Mouse (Mus musculus): ENCODE results near the gene Mia2. TPM values are rescaled to one million over a fixed set of nuclear protein-coding genes. Genes with fewer than 3 reads are reported as not detected.

Mia2 gene
- total RNA-seq, 4 experiments from 2014 or later = 41.9 to 48.6 (median 44.1) TPM

DNA sequence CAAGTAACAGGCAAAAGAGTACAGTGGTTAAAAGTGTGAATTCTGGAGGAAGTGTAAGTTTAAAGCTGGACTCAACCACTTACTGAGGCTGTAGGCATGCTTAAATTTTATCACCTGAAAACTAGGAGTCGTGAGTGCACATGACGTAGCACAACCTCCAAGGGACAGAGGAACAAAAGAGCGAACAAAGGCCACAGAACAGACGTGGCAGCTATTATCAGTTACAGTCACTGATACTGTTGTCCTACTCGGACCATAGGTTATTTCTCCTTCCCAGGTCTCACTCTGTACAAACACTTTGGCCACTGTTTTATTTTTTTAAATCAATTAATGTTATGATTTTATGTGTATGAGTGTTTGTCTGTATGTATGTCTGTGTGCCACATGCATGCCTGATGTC, 9.2 kb downstream of the Mia2 start:
- no peak for DNase-seq (ENCODE audit: low spot score in 2 of 2)

DNA sequence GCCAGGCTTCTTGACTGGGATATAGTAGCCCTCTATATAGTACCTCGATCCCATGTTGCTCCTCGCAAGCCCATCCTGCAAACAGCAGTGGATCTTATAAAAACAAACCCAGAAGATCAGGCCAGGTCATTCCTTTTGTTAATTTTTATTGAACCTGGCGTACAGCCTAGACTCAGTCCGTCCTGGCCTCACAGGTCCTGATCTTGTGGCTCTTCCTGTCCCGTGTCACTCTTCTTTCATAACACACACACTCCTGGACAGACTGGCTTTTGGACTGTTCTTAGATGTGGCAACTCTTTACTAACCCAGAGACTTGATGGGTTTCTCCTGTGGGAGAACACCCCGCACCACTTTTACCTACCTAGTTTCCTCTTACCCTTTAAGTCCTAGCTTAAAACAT, 10.3 kb downstream of the Mia2 start:
- DNase-seq (ENCODE audit: low spot score in 2 of 2) = no peak

DNA sequence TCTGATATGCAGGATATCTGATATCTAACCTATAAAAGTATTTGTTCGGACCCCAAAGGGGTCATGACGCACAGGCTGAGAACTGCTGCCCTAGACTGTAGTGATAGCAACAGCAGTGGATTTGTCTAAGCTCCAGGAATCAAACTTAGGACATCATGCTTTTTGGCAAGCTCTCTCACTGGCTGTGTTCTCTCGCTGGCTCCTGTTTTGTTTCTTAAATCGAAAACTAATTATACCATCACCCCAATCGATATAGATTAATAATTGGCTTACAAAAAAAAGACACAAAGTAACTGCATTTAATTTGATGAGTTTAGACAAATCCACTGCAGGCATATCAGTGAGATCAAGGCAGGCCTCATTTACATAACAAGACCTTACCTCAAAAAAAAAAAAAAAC, 10.9 kb downstream of the Mia2 start:
- DNase-seq (ENCODE audit: low spot score in 2 of 2) = no peak

DNA sequence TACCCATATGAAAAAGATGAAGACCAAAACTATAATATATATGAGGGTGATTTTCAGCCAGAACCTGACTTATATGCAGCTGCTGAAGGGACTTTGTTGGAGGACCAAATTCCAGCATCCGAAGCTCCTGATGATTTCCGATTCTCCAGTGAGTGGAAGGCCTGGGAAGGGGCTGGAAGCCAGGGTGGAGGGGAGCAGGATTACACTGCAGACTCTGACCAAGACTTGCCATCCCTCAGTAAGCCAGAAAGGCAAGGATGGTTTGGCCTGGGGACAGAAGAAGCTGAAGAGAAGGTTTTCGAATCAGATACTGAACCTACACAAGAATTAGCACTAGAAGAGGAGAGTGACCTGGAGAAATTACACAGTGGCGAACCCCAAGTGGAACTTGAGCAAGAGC, 12.3 kb downstream of the Mia2 start:
- no peak for DNase-seq (ENCODE audit: low spot score in 2 of 2)

- no peak for DNase-seq (ENCODE audit: low spot score in 2 of 2)
Measured at GRCm38 (mm10) chr12:59117184-59117583, 21.6 kb downstream of the Mia2 start.

DNA sequence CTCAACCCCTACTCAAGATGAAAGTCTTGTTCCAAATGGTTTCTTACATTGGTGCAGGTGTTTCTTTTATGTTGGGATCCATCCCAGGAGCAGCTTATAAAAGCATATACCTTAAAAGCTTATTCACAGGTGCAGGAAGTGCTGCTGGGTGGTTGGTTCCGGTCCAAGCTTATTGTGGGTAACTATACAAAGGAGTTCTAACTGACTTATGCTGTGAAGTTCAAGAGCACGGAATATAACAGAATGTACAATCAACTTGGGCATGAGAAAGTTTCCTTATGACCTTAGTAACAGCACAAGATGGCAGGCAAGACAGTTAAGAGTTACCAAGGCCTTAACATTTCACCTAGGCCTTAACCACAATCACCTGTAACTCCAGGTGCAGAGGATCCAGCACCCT, 29.8 kb downstream of the Mia2 start:
- DNase-seq (ENCODE audit: low spot score in 2 of 2) = no peak

- DNase-seq (ENCODE audit: low spot score in 2 of 2) = no peak
Measured at GRCm38 (mm10) chr12:59128501-59128900, 32.9 kb downstream of the Mia2 start.

DNA sequence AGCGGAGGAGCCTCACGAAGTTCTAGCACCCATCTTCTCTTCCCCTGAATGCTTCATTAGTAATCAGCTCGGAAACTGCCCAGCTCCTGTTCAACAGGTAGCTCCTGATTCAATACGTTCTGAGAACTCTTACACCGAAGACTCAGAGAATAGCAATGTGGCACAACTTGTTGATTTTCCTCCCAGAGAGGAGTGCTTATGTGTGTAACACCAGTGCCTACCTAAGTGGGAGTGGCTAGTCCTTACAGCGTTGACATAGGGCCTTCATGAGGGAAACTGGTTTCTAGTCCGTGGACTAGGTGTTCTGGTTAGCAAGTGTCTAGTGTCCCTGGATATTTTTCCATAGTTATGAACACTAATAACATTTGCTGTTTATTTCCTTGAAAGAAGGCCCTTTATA, 33.4 kb downstream of the Mia2 start:
- no peak for DNase-seq (ENCODE audit: low spot score in 2 of 2)

GRCm38 (mm10) chr12:59129592-59129991, 34.0 kb downstream of the Mia2 start:
- DNase-seq (ENCODE audit: low spot score in 2 of 2) = no peak

DNA sequence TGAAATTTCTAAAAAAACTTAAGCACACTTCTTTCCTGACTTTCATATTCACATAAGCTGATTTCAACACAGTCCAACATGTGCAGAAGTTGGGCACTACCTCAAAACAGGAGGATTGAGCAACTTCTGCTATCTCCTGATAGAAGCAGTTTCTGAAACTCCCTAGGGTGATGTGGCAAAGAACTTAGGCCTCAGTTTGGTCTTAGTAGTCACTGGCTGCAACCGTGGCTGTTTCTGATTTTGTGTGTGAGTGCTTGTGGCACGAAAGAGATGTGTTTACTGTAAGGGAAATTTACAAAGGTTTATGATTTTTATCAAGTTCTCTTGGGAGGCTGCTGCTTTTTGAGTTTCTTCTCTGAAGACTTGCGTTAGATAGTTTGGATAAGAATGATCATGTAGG, 34.6 kb downstream of the Mia2 start:
- no peak for DNase-seq (ENCODE audit: low spot score in 2 of 2)

GRCm38 (mm10) chr12:59130651-59131577, 35.3 kb downstream of the Mia2 start:
- peak; percentile 86 to 88 for DNase-seq (ENCODE audit: low spot score in 2 of 2)

GRCm38 (mm10) chr12:59131578-59131946, 36.0 kb downstream of the Mia2 start:
- no peak for DNase-seq (ENCODE audit: low spot score in 2 of 2)

GRCm38 (mm10) chr12:59132462-59132861, 36.9 kb downstream of the Mia2 start:
- DNase-seq (ENCODE audit: low spot score in 2 of 2) = no peak

DNA sequence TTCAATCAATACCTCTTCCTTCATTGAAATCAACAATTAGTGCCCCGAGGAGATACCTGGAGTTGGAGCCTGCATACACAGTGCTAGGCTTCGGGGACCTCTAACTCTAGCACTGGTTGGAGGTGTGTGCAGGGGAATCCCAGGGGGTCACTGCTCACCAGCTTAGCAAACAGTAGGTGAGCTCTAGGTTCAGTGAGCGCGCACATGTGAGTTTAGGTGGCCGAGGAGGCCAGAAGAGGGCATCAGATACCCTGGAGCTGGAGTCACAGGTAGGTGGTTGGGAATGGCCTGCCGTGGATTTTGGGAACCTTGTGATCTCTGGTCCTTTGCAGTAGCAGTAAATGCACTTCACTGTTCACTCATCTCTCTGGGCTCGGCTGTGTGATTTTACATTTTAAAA, 37.3 kb downstream of the Mia2 start:
- no peak for DNase-seq (ENCODE audit: low spot score in 2 of 2)

DNA sequence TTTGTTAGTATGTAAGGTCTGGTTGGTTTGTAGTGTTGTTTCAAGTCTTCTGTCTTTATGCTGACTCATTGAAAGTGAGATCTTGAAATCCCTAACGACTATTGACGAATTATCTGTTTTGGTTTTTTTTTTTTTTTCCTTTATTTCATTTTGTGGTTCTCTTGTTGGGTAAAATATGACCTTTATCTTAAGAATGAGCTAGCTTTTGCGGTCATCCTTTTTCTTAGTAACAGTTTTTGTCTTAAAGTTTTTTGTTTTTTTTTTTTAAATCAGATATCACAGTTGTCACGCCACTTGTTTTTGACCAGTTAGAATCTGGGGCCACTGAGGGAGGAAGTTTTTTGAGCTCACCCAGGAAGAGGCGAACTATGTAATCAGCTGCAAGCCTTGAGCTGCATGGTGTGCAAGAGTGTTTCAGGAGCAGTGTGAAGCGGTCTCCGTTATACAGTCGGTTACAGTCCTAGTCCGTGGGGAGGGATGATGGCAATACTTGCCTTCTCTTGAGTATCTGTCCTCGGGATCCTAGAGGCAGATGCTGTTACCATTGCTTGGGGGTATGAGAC, 37.9 kb downstream of the Mia2 start:
- DNase-seq (ENCODE audit: low spot score in 2 of 2) = no peak

DNA sequence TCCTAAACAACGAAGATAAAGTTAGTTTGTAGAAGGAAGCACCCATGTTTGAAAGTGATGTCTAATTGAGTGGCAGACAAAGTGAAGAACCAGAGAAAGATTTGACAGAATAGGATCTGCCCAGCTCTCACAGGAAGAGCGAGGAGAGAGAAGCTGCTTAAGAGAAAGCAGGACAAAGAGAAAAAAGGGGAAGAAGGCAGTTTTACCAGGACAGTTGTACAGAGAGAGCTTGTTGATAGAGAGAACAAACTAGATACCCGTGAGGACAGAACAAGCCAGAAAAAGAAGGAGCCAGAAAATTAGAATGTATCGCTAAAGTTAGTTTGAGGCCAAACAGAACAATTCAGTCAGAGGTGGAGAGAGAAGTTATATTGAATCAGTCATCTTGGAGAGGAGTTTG, 39.5 kb downstream of the Mia2 start:
- no peak for DNase-seq (ENCODE audit: low spot score in 2 of 2)

DNA sequence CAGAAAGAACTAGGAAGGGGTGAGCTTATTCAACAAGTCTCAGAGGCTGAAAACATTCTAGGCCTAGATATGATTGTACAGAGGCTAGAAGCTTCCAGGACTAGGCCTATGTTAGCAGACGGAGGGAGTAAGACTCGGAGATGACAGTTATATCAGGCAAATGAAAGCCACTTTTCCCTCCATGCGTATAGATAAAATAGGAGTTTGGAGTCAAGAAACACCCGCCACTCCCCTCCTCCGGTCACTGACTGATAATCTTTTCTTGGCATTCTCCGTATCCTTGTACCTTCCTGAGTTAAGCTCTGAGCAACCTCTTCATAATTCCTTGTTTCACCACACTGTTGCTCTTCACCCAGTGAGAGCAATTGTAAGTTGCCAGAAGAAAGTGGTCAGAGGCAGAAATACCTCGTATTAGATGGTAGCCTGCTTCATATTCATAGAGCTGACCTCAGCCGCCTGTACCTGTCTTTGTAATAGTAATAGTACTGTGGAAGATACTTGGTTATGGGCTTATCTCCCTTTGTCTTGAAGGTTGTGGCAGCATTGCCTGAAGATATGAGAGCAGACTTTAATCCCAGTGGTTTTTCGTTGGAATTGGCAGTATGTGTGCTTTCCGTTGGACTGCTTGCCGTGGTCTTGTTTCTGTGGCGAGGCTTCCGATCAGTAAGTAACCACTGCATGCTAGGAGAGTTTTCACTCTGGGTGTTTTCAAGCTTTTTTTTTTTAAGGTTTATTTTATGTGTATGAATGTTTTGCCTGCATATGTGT, 40.1 kb downstream of the Mia2 start:
- DNase-seq (ENCODE audit: low spot score in 2 of 2) = no peak

- DNase-seq (ENCODE audit: low spot score in 2 of 2) = no peak
Measured at GRCm38 (mm10) chr12:59137031-59137430, 41.4 kb downstream of the Mia2 start.

GRCm38 (mm10) chr12:59139372-59139771, 43.8 kb downstream of the Mia2 start:
- DNase-seq (ENCODE audit: low spot score in 2 of 2) = no peak

DNA sequence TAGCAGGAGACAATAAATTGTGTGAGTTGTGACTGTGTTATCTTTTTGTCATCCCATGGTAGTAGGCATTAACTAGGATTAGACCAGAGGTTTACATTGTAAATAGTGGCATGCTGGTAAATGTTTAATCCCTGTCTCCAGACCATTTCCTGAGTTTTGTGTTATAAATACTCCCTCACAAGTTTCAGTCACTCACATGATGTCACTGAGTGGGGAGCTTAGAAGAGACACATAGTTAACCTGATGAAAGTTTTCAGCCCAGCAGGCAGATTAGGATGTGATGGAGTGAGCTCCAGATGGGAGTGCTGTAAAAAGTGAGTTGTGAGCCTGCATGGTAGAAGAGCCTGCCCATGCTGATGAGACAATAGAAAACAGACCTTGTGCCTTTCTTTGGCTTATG, 49.5 kb downstream of the Mia2 start:
- DNase-seq (ENCODE audit: low spot score in 2 of 2) = no peak

GRCm38 (mm10) chr12:59149691-59150090, 54.1 kb downstream of the Mia2 start:
- DNase-seq (ENCODE audit: low spot score in 2 of 2) = no peak

DNA sequence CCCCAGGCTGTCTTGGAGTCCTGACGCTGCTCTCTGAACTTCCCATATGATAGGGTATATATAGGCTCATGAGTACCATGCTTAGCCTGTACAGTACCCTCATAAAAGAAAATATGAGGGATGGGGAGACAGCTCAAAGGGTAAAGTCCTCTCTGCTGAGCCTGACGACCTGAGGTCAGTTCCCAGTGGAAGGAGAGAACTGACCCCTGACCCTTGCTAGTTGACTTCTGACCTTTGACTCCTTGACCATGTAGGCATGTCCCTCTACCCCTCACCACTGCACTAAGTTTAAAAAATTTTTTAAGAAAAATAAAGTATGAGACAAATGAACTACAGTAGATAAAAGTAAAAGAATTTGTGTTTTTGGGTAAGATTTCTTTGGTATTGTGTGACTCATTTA, 65.5 kb downstream of the Mia2 start:
- DNase-seq (ENCODE audit: low spot score in 2 of 2) = no peak
